Mouse (Mus musculus) right cerebral cortex, postnatal 36 days (tissue): ENCODE results near the gene Cntnap2.
A peak's percentile ranks its signal among the peaks of the same experiment; 100 is the strongest.

Experiments
- DNase-seq, 2 experiments: peaks; one replicate each; pipeline ENCODE4 v3.0.0; 2022; ENCODE audit warnings: low spot score in 2 of 2, mixed read lengths in 1 of 2

Cntnap2 gene

GRCm38 (mm10) chr6:47304848-47305490, 2245.8 kb downstream of the Cntnap2 start:
- DNase-seq: no peak

DNA sequence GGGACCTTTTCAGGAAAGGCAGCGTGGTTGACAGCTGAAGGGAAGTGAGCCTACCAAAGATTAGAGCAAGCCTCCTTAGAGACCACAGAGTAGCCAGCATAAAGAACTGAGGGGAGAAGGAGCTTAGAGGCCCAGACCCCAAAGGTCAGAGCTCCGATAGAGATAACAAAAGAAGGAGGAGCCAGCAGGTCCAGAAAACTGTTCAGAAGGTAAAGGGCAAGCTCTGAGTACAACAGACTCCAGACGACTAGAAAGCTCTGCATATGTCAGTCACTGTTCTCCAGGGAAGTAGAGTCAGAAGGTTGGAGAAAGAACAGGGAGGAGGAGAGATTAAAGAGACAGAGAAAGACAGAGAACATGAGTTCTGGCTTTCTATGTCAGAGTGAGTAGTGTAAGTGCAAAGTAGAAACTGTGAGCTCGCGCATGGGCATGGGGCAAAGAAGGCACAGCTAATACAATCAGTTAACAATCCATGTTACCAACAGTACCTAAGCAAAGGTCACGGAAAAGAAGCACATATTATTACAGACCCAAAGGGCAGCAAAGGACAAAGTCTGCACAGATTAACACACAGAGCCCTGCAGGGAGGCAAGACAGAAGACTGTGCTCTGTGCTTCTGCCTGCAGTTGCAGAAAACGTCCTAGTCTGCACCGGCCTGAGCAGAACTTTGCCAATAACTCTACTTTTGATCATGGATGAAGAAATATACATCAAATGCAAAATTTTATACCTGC, 2247.1 kb downstream of the Cntnap2 start:
- no peak for DNase-seq

- DNase-seq: no peak
Observed at GRCm38 (mm10) chr6:47306954-47307353, 2247.8 kb downstream of the Cntnap2 start.

DNA sequence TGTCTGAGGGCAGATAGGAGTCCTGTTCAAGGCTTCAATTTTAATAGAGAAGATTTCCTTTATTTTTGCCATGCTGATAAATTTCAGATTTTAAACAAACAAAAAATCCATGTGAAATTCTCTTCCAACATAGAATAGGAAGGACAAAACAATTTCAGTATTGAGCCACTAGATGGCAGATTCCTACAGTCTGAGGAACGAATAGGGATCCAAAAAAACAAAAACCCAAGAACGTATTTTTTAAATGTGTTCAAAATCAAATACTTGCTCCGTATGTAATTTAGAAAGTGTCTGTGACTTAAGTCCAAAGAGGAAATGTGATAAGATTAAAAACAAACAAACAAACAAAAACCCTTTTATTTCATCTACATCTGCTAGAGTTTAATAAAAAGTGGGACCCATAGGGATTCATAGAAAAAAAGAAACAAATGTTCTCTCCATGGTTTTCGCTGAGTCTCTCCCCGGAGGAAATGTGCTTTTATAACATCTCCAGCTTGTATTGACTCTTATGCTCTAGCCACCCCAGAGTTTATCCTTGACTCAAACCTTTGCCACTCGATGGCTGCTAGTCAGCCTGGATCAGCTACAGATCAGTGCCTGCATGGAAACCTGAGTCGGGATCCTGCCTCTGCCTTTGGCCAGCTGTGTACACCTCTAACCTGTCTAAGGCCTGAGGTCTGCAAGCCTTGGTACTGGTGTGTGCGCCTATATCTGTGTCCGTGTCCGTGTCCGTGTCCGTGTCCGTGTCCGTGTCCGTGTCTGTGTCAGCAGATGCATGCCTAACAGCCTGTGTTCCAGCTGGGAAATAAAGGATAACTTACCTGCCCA, 2255.6 kb downstream of the Cntnap2 start:
- no peak for DNase-seq

DNA sequence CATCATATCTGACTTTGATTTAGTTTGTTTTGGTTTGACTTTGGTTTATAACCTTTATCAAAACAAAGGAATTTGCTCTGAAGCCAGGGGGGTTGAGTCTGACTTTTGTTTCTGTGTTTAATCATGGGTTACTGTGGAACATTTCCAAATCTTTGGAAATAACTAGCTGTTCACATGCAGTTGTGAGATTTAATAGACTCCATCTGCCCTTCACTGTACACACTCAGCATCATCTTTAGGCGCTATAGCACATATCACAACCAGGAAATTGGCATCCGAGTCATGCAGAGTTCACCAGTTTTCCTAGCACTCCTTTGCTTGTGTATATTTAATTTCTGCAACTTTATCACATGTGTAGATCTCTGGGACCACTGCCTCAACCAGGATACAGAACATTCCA, 2256.3 kb downstream of the Cntnap2 start:
- no peak for DNase-seq

GRCm38 (mm10) chr6:47317253-47317652, 2258.1 kb downstream of the Cntnap2 start:
- no peak for DNase-seq

DNA sequence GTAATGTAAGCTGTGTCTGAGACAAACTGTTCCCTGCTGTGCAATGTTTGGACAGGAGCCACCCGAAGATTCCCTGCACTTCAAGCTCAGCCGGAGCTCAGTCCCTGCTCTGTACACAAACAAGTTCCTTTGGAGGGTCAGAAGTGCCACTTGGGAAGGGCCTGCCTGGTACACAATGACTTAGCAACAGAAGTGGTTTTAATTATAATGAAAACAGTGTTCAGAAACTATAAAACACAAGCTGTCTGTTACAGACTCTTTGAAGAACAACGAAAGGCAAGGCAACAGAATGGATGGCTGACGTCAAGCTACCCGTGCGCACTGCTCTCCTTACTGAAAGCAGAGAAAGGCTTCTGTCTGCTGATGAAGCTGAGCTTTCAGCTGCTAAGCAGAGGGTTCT, 2259.5 kb downstream of the Cntnap2 start:
- DNase-seq: peak; percentile 23 to 27

DNA sequence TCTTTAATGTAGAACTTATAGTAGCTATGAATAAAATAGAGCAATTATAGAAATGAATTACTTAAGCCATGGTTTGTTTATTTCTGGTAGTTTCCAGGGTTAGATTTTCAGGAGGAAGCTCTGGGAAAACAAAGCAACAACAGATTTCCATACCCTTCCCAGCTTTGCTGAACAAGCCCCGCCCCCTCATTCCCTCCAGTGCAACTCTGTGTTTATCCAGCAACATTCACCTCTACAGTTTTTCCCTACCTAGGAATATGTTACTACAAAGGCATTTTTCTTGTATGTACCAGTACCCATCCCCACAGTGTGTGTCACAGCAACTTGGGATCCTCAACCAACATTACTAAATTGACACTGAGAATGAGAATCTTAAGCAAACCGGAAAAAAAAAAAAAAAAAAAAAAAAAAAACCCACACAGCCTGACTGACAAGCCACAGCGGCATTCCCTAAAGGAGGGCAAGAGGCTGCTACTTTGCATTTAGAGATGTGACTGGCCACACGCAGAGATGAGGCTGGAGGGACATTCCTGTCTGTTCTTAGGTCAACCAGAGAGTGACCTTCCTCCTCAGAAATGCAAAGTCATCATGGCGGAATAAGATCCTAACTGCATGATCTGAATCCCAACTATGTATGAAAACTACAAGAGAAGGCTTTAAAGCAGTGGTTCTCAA, 2260.3 kb downstream of the Cntnap2 start:
- no peak for DNase-seq

GRCm38 (mm10) chr6:47323169-47323835, 2264.1 kb downstream of the Cntnap2 start:
- no peak for DNase-seq

GRCm38 (mm10) chr6:47323886-47324285, 2264.7 kb downstream of the Cntnap2 start:
- no peak for DNase-seq

DNA sequence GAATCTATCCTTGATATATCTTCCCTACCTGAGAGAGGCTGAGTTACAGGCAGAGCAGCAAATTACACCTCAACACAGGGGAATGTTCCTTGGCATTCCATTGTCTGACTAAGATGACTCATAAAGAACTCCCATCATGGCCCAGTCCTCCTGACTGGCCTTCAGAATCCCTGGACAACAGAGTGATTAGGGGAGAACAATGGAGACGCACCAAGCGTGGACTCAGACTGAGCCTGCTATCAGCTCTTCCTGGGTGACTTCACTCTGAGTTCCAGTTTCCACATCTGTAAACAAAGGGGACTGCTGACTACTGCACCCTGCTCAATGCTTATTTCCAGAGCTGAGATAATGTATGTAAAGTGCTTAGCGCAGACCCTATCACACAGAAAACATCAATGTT, 2269.1 kb downstream of the Cntnap2 start:
- DNase-seq: no peak

GRCm38 (mm10) chr6:47329212-47329611, 2270.1 kb downstream of the Cntnap2 start:
- DNase-seq: no peak

DNA sequence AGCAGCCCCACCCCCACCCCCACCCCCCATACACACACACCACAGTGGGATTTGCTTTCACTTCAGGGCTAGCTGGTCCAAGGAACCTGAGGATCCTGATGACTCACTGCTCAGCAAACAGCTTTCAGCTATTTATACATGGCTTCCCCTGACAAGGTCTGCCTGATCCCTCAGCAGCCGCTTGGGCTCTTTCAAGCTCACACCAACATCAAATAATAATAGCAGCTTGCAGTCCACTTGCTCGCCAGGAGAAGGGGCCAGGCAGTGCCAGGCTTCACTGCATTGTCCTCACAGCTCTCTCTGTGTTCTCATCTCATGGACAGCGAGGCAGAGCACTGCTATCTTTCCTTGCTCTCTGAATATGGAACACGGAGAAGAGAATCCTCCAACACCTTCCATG, 2273.9 kb downstream of the Cntnap2 start:
- peak in 1 of 2 experiments; percentile 7 for DNase-seq

DNA sequence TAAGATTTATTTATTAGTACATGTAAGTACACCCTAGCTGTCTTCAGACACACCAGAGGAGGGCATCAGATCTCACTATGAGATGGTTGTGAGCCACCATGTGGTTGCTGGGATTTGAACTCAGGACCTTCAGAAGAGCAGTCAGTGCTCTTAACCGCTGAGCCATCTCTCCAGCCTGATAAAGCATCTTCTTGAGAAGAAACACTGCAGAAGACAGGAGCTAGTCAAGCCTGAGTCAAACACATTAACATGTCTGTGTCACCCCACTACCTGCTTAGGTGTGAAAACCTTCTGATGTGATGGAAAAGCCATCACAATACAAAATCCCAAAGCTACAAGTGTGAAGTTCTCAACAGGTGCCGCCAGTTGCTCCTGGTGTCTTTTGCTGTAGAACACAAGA, 2275.2 kb downstream of the Cntnap2 start:
- no peak for DNase-seq

DNA sequence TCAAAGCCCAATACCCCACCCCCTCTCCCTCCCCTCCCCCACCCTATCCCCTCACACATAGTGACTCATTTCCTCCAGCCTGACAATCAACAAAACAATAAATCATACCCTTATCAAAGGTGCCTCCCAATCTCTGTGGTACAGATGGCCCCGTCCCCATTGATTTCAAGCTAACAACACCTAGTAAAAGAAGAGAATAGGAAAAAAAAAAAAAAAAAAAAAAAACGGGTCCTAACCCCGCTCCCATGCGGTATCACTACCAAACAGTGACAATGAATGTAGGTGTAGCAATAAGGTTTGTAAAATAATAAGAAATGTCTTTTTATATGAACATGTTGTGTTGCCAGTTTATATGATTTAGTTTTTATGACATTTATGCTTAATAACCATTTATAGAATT, 2278.1 kb downstream of the Cntnap2 start:
- no peak for DNase-seq

DNA sequence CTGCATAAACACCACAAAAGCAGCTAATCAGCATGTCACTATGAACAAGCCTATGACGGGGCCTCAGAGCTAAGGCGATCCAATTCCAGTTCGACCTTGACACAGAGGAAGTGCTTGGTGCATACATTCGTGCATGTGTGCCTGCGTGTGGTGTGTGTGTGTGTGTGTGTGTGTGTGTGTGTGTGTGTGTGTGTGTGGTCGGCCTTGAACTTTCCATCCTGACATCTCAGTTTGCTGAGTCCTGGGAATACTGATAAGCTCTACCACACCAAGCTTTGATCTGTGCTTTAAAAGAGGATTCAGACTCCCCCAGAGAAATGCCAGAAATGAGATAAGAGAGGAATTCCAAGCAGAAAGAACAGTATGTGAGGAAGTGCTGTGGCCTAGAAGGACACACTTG, 2279.0 kb downstream of the Cntnap2 start:
- DNase-seq: no peak

DNA sequence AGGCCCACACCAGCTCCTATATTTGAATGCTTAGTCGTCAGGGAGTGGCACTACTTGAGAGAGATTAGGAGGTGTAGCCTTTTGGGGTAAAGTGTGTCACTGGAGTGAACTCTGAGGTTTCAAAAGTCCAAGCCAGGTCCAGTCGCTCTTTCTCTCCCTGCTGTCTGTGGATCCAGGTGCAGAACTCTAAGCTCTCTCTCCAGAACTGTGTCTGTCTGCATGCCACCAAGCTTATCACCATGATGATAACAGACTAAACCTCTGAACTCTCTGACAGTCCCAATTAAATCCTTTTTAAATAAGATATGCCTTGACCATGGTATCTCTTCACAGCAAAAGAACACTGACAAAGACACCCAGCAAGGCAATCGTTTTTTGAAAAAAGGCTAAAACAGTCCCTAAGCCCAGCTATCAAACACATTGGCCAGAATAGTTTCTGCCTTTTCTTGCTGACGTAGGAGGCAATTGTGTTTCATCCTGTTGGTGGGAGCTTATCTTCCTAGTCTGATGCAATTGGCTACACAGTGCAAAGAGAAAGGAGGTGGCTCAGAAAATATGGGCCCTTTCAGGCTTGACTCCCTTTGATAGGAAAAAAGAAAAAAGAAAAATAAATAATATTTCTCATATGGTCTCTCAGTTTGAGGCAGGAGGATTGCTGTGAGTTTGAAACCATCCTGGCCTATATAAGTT, 2281.8 kb downstream of the Cntnap2 start:
- no peak for DNase-seq

- no peak for DNase-seq
Observed at GRCm38 (mm10) chr6:47341503-47341884, 2282.3 kb downstream of the Cntnap2 start.

- DNase-seq: no peak
Observed at GRCm38 (mm10) chr6:47343245-47343644, 2284.1 kb downstream of the Cntnap2 start.

DNA sequence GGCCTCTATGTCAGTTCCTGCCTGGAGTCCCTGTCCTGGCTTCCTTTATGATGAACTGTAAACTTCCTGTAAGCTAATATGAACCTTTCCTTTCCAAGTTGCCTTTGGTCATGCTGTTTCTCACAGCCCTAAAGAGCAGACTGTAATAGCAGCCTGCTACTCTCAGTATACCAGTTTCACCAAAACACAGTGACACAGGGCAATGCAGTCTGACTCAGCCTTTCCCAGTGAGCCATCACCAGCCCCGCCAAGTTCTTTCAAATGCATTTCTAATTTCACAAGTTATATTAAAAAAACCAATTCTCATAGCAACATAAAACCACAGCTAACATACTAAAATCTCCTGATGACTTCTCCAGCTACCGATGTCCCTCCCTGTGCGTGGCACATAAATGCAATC, 2285.5 kb downstream of the Cntnap2 start:
- no peak for DNase-seq

GRCm38 (mm10) chr6:47350100-47350690, 2291.0 kb downstream of the Cntnap2 start:
- no peak for DNase-seq
